Mouse (Mus musculus): Measurements from ENCODE around the gene Gm5244. TPM values are rescaled to one million over a fixed set of nuclear protein-coding genes. Genes with fewer than 3 reads are reported as not detected.

Gene Gm5244
- polyA plus RNA-seq (2011; ENCODE audit: insufficient read length, low read depth, missing spikeins): not detected in 2 replicates

DNA sequence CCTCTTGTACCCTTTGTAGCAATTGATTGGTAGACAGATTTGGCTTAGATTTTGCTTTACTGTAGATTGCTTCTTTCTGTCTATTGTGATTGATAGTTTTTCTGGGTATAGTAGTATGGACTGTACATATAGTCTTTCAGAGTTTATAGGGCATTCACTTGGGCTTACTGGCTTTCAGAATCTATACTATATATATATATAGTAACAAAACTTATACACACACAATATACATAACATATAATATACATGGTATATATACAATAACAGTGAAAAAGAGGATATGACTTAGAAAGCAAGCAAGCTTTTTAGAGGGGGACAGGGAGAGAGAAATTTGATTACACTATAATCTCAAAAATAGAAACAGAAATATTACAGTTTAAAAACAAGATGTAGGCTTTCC, at the start of gene Gm5244:
TSS of gene Gm5244 (plus strand) at position 301 of the 400 bp plus-strand sequence.
- Histone ChIP-seq H3K27ac (ENCODE audit: insufficient read depth, low read length) (no peak within 1 kb of the TSS), H3K4me3 (ENCODE audit: insufficient read depth, low read length) (no peak within 1 kb of the TSS), H3K4me1 (ENCODE audit: control insufficient read depth, insufficient read depth, low read length) (no peaks in the 10 kb centered on the region)
- TF ChIP-seq CTCF (IDR thresholded peaks at IDR 0.05; ENCODE audit: borderline replicate concordance, insufficient read depth, low read length): no peak
- no peak for TF ChIP-seq POLR2A (IDR thresholded peaks at IDR 0.05; ENCODE audit: low read depth, low read length)

DNA sequence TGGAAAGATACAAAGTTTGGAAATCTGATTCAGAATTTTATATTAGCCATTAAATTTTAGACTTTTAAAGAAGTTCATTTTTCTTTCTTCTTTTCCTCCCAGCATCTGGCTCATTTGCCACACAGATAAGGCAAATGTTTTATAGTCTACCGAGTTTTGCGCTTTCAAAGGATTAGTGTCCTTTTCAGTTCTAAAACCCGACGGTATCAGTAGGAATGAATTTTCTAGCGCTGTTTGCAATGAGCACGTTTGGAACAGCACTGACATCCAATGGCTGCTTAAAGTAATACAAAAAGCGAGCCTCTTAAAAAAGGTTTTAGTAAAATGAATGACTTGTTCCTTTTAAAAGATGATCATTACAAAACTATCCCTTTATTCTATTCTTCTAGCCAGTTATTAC, 49.4 kb upstream of the Gm5244 start:
- 0 out of 2 replicates have a peak, but pooled peaks cover 2% of the 10 kb centered on the region for H3K4me1 ChIP-seq (ENCODE audit: control insufficient read depth, insufficient read depth, low read length)
- TF ChIP-seq POLR2A (IDR thresholded peaks at IDR 0.05; ENCODE audit: low read depth, low read length) (no peak), CTCF (IDR thresholded peaks at IDR 0.05; ENCODE audit: borderline replicate concordance, insufficient read depth, low read length) (no peak)
- peak overlapping the region; percentile 72 for H3K4me3 ChIP-seq (ENCODE audit: insufficient read depth, low read length)
- H3K27ac ChIP-seq (ENCODE audit: insufficient read depth, low read length): peak overlapping the region; percentile 100

DNA sequence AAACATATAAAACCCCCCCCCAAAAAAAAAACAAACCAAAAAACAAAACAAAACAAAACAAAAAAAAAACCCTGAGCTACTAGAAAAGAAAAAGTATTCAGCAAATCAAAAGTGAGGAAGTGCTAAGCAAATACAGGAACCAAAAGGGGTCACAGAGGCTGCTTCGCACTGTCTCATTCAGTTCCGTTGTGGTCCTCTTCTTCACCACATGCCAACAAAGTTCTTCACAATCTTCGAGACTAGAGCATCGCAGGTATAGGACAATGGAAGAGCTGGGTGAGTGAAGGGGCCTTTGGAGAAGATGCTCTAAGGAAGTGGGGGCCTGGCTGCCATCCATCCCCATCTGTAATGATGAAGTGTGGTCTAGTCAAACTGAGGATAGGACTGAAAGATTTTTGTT, 48.1 kb upstream of the Gm5244 start:
- no peak overlapping the region for H3K27ac ChIP-seq (ENCODE audit: insufficient read depth, low read length)
- 0 out of 2 replicates have a peak, but pooled peaks cover 2% of the 10 kb centered on the region for H3K4me1 ChIP-seq (ENCODE audit: control insufficient read depth, insufficient read depth, low read length)
- TF ChIP-seq CTCF (IDR thresholded peaks at IDR 0.05; ENCODE audit: borderline replicate concordance, insufficient read depth, low read length): no peak
- TF ChIP-seq POLR2A (IDR thresholded peaks at IDR 0.05; ENCODE audit: low read depth, low read length): no peak
- no peak overlapping the region for H3K4me3 ChIP-seq (ENCODE audit: insufficient read depth, low read length)

DNA sequence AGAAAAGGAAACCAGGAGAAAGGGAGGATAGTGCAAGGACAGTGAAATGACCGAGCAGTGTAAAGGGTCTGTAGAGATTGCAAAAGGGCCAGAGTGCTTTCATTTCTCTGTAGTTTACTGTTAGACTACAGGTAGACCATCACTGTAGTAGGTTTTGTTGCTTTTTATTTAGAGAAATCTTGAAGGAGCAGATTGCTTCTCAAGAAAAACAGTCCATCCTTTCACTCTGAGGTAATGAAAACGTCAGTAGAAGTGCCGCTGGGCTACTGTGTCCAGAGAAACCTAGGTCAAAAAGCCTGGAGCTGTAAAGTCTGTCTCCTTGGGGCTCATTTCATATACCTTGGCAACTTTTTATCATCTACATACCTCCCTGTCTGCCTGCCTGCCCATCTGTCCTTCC, 47.4 kb upstream of the Gm5244 start:
- 0 out of 2 replicates have a peak, but pooled peaks cover 2% of the 10 kb centered on the region for H3K4me1 ChIP-seq (ENCODE audit: control insufficient read depth, insufficient read depth, low read length)
- TF ChIP-seq CTCF (IDR thresholded peaks at IDR 0.05; ENCODE audit: borderline replicate concordance, insufficient read depth, low read length): no peak
- no peak for TF ChIP-seq POLR2A (IDR thresholded peaks at IDR 0.05; ENCODE audit: low read depth, low read length)
- no peak overlapping the region for H3K27ac ChIP-seq (ENCODE audit: insufficient read depth, low read length)
- H3K4me3 ChIP-seq (ENCODE audit: insufficient read depth, low read length): no peak overlapping the region

DNA sequence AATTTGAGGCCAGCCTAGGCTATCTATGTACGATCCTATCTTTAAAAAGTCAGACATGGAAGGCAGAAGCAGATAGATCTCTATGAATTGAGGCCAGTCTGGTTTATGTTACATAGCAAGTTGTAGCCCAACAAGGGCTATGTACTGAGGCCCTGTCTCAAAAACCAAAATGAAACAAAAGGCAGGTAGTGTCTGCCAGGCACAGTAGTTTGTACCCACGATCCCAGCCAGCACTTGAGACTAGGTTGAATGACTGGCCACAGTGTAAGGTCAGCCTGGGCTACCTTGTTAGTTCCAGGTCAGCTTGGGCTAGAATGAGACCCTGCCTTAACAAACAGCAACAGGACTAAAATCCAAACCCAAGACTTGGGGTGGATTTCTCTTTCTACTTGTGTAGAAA, 45.9 kb upstream of the Gm5244 start:
- TF ChIP-seq CTCF (IDR thresholded peaks at IDR 0.05; ENCODE audit: borderline replicate concordance, insufficient read depth, low read length): no peak
- Histone ChIP-seq H3K4me3 (ENCODE audit: insufficient read depth, low read length) (no peak overlapping the region), H3K27ac (ENCODE audit: insufficient read depth, low read length) (no peak overlapping the region), H3K4me1 (ENCODE audit: control insufficient read depth, insufficient read depth, low read length) (0 out of 2 replicates have a peak, but pooled peaks cover 2% of the 10 kb centered on the region)

DNA sequence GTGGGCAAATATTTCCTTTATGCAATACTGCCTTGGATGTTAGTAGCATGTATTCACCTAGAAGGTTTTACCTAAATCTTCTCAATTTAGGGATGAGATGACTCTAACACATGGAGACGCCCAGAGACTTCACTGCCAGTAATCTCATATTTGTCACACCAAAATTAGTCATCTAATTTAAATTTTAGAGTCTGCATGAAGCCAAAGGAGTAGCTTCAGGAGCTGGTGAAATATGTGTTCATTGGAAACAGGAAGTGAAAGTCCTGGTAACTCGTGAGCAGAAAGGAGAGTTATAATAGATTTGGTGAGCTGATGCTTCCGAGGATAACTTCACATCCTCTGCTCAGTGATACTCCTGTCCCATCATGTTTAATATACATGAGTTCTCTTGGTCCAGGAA, 45.4 kb upstream of the Gm5244 start:
- H3K4me1 ChIP-seq (ENCODE audit: control insufficient read depth, insufficient read depth, low read length): 0 out of 2 replicates have a peak, but pooled peaks cover 2% of the 10 kb centered on the region
- H3K27ac ChIP-seq (ENCODE audit: insufficient read depth, low read length): no peak overlapping the region
- no peak for TF ChIP-seq POLR2A (IDR thresholded peaks at IDR 0.05; ENCODE audit: low read depth, low read length)
- TF ChIP-seq CTCF (IDR thresholded peaks at IDR 0.05; ENCODE audit: borderline replicate concordance, insufficient read depth, low read length): no peak
- H3K4me3 ChIP-seq (ENCODE audit: insufficient read depth, low read length): no peak overlapping the region

DNA sequence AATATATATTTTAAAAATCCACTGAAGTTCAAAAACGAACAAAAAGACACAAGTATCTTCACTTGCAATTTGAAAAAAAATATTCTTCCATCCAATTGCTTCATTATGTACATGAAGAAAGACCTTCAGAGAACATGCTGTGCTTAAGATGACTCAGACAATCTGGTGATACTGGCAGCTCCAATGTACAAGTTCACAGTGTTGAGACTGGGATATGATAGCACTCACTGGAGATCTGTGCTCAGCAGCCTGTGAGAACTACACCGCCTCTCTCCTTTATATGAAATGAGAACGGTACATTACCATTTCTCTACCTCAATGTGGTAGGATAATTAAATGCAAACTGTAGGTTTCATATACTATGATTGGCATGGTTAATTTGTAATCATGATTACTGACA, 43.7 kb upstream of the Gm5244 start:
- TF ChIP-seq CTCF (IDR thresholded peaks at IDR 0.05; ENCODE audit: borderline replicate concordance, insufficient read depth, low read length): no peak
- TF ChIP-seq POLR2A (IDR thresholded peaks at IDR 0.05; ENCODE audit: low read depth, low read length): no peak
- Histone ChIP-seq H3K27ac (ENCODE audit: insufficient read depth, low read length) (no peak overlapping the region), H3K4me1 (ENCODE audit: control insufficient read depth, insufficient read depth, low read length) (0 out of 2 replicates have a peak, but pooled peaks cover 2% of the 10 kb centered on the region), H3K4me3 (ENCODE audit: insufficient read depth, low read length) (no peak overlapping the region)

DNA sequence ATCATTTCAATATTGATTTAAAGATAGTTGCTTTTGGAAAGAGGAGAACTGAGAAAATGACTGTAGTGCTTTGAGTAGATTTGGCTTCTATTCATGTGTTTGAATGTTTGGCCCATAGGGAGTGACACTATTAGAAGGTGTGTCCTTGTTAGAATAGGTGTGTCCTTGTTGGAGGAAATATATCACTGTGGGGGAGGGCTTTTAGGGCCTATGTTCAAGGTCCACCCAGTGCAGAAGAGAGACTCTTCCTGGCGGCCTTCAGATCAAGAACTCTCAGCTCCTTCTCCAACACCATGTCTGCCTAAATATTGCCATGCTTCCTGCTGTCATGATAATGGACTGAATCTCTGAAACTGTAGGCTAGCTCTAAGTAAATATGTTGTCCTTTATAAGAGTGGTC, 42.2 kb upstream of the Gm5244 start:
- Histone ChIP-seq H3K27ac (ENCODE audit: insufficient read depth, low read length) (no peak overlapping the region), H3K4me1 (ENCODE audit: control insufficient read depth, insufficient read depth, low read length) (no peaks in the 10 kb centered on the region), H3K4me3 (ENCODE audit: insufficient read depth, low read length) (no peak overlapping the region)
- TF ChIP-seq CTCF (IDR thresholded peaks at IDR 0.05; ENCODE audit: borderline replicate concordance, insufficient read depth, low read length): no peak
- no peak for TF ChIP-seq POLR2A (IDR thresholded peaks at IDR 0.05; ENCODE audit: low read depth, low read length)

DNA sequence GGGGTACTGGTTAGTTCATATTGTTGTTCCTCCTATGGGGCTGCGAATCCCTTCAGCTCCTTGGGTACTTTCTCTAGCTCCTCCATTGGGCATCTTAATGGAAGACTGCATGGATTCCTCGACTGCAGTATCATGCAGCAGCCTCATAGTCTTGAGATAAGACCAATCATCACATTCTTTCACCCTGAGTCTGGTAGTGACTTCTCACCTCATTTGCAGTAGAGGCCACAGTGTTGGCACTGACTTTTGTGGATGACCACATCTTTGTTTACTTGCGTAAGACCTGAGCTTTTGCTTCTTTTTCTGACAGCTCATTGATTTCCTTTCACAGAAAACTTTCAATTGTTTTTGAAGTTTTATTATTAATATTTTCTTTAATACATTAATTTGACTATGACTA, 40.8 kb upstream of the Gm5244 start:
- Histone ChIP-seq H3K4me1 (ENCODE audit: control insufficient read depth, insufficient read depth, low read length) (no peaks in the 10 kb centered on the region), H3K4me3 (ENCODE audit: insufficient read depth, low read length) (no peak overlapping the region), H3K27ac (ENCODE audit: insufficient read depth, low read length) (no peak overlapping the region)
- no peak for TF ChIP-seq CTCF (IDR thresholded peaks at IDR 0.05; ENCODE audit: borderline replicate concordance, insufficient read depth, low read length)
- TF ChIP-seq POLR2A (IDR thresholded peaks at IDR 0.05; ENCODE audit: low read depth, low read length): no peak

DNA sequence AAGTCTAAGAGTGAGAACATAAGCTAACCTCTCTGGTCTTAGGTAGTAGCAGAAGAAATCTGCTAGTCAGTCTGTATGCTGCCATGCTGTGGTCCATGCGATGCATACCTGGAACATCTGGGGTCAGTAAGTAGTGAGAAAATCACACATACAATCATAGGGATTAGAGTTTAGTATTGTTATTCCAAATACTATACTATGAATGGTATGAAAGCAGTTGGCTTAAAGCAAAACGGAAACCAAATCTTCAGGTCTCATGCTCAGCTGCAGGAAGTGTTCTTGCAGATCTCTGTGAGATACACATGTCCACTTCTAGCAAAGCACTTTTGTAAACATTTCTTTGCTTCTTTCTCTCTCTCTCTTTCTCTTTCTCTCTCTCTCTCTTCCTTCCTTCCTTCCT, 40.3 kb upstream of the Gm5244 start:
- TF ChIP-seq POLR2A (IDR thresholded peaks at IDR 0.05; ENCODE audit: low read depth, low read length) (no peak), CTCF (IDR thresholded peaks at IDR 0.05; ENCODE audit: borderline replicate concordance, insufficient read depth, low read length) (no peak)
- Histone ChIP-seq H3K4me3 (ENCODE audit: insufficient read depth, low read length) (no peak overlapping the region), H3K27ac (ENCODE audit: insufficient read depth, low read length) (no peak overlapping the region), H3K4me1 (ENCODE audit: control insufficient read depth, insufficient read depth, low read length) (no peaks in the 10 kb centered on the region)

All from embryonic fibroblast, embryonic 13.5 days (primary cell).